ENCODE assay signal across 12 mouse cellular contexts in genomic region chr16:17743279-17743678, GRCm38 (mm10). TPM values are rescaled to one million over a fixed set of nuclear protein-coding genes. Genes with fewer than 3 reads are reported as not detected.
DNase-seq lines count a peak whose midpoint lies in the region; ATAC-seq and TF ChIP-seq lines count a peak whose summit lies in the region.
"Had no signal": no experiment of that assay in that cellular context is flagged by ENCODE, and none has a peak within 500 bp of the region (broad histone marks: within the 10 kb centered on the region; RNA-seq: fewer than 3 reads in every experiment).

No protein-coding gene starts in this region.

- no peak for TF ChIP-seq POLR2A in embryonic fibroblast, embryonic 13.5 days (IDR thresholded peaks at IDR 0.05; ENCODE audit: low read depth, low read length)

- no peaks in the 10 kb centered on the region for H3K36me3 ChIP-seq in heart, embryonic 12.5 days
- H3K36me3 ChIP-seq in lung, embryonic 14.5 days (ENCODE audit: insufficient read depth) = no peaks in the 10 kb centered on the region
- H3K36me3 ChIP-seq in hindbrain, embryonic 11.5 days (ENCODE audit: control insufficient read depth, insufficient read depth, low read length) = no peaks in the 10 kb centered on the region
- H3K36me3 ChIP-seq: midbrain, embryonic 10.5 days had no signal

- no peaks in the 10 kb centered on the region for H3K4me1 ChIP-seq in heart, embryonic 12.5 days (replicated peaks)
- H3K4me1 ChIP-seq in embryonic fibroblast, embryonic 13.5 days (ENCODE audit: control insufficient read depth, insufficient read depth, low read length) = peaks cover 7% of the 10 kb centered on the region
- H3K4me1 ChIP-seq in lung, embryonic 14.5 days (ENCODE audit: insufficient read depth) = no peaks in the 10 kb centered on the region
- no peaks in the 10 kb centered on the region for H3K4me1 ChIP-seq in hindbrain, embryonic 11.5 days (replicated peaks; ENCODE audit: control insufficient read depth, insufficient read depth, low read length)
- H3K4me1 ChIP-seq: midbrain, embryonic 10.5 days had no signal

- peak; percentile 22; the same call in 1 of the 2 replicates for TF ChIP-seq CTCF in embryonic fibroblast, embryonic 13.5 days (IDR thresholded peaks at IDR 0.05; ENCODE audit: borderline replicate concordance, insufficient read depth, low read length)
- peak; percentile 48 for TF ChIP-seq CTCF in lung, embryonic 14.5 days (IDR thresholded peaks at IDR 0.05; ENCODE audit: low read depth)

- no peaks in the 10 kb centered on the region; the same call in 1 of the 2 replicates for H3K9me3 ChIP-seq in heart, embryonic 12.5 days (replicated peaks)
- no peaks in the 10 kb centered on the region for H3K9me3 ChIP-seq in lung, embryonic 14.5 days (ENCODE audit: low read depth, low read length)
- no peaks in the 10 kb centered on the region for H3K9me3 ChIP-seq in hindbrain, embryonic 11.5 days (ENCODE audit: control insufficient read depth, low read length)
- H3K9me3 ChIP-seq: midbrain, embryonic 10.5 days had no signal

- no peak for ATAC-seq in heart, embryonic 12.5 days (ENCODE audit: insufficient number of reproducible peaks, low FRiP score)
- ATAC-seq in lung, embryonic 14.5 days (ENCODE audit: insufficient read depth) = peak; percentile 31; the same call in 1 of the 2 replicates
- no peak for ATAC-seq in hindbrain, embryonic 11.5 days (ENCODE audit: low FRiP score)
- ATAC-seq: Patski had no signal

- peak; percentile 38 for DNase-seq in heart, postnatal 4 days
- DNase-seq in 416B (ENCODE audit: low read depth) = peak; percentile 17
- peak; percentile 40 for DNase-seq in lung, embryonic 14.5 days
- DNase-seq in left cerebral cortex, adult 9 months (ENCODE audit: low spot score in 2 of 2) = no peak
- no peak for DNase-seq in hindbrain, embryonic 11.5 days (ENCODE audit: low spot score)
- no peak for DNase-seq in thymus, postnatal 14 days
- DNase-seq: thymus, adult 2 months had no signal

- WGBS in heart, embryonic 12.5 days = 45% methylated on average over 4 of the region's 4 CpGs
- WGBS in lung, embryonic 14.5 days = 44% methylated on average over 4 of the region's 4 CpGs
- WGBS in hindbrain, embryonic 11.5 days = 43% methylated on average over 4 of the region's 4 CpGs

- H3K9ac ChIP-seq in heart, embryonic 12.5 days = no peak overlapping the region
- H3K9ac ChIP-seq in lung, embryonic 14.5 days = no peak overlapping the region
- H3K9ac ChIP-seq in hindbrain, embryonic 11.5 days (ENCODE audit: low read depth, low read length) = no peak overlapping the region

- no peak overlapping the region for H3K4me2 ChIP-seq in heart, embryonic 12.5 days
- H3K4me2 ChIP-seq in lung, embryonic 14.5 days = no peak overlapping the region
- no peak overlapping the region for H3K4me2 ChIP-seq in hindbrain, embryonic 11.5 days (replicated peaks; ENCODE audit: low read depth, low read length)

- no peak overlapping the region for H3K4me3 ChIP-seq in heart, embryonic 12.5 days
- H3K4me3 ChIP-seq in embryonic fibroblast, embryonic 13.5 days (ENCODE audit: insufficient read depth, low read length) = no peak overlapping the region
- no peak overlapping the region for H3K4me3 ChIP-seq in lung, embryonic 14.5 days (ENCODE audit: low read depth, low read length)
- no peak overlapping the region for H3K4me3 ChIP-seq in hindbrain, embryonic 11.5 days (ENCODE audit: low read depth, low read length)
- H3K4me3 ChIP-seq: erythroblast, embryonic 14.5 days; midbrain, embryonic 10.5 days had no signal

- H3K27ac ChIP-seq in heart, embryonic 12.5 days (ENCODE audit: poor library complexity, severe bottlenecking) = no peak overlapping the region
- H3K27ac ChIP-seq in embryonic fibroblast, embryonic 13.5 days (ENCODE audit: insufficient read depth, low read length) = no peak overlapping the region
- H3K27ac ChIP-seq in lung, embryonic 14.5 days (ENCODE audit: low read depth) = peak overlapping the region; percentile 43; the same call in 1 of the 2 replicates
- no peak overlapping the region for H3K27ac ChIP-seq in hindbrain, embryonic 11.5 days (ENCODE audit: low read depth, low read length)
- H3K27ac ChIP-seq: midbrain, embryonic 10.5 days had no signal

- H3K27me3 ChIP-seq in heart, embryonic 12.5 days (replicated peaks) = no peaks in the 10 kb centered on the region
- H3K27me3 ChIP-seq in lung, embryonic 14.5 days (ENCODE audit: insufficient read depth, low read length) = no peaks in the 10 kb centered on the region
- H3K27me3 ChIP-seq in hindbrain, embryonic 11.5 days (ENCODE audit: control insufficient read depth, insufficient read depth, low read length) = no peaks in the 10 kb centered on the region
- H3K27me3 ChIP-seq: Patski had no signal

RNA-seq across cellular contexts. Expression of gene Med15, which starts 10.6 kb away (rescaled TPM):
- 10 to 100 TPM; 40.4 to 44.4 TPM for total RNA-seq in heart, postnatal 4 days (2021)
- polyA plus RNA-seq in heart, embryonic 12.5 days (2016; fragmentation: Nextera tagmentation; extraction: Ambion mirVana) = 36.9 and 39.9 TPM in 2 replicates
- polyA plus RNA-seq in embryonic fibroblast, embryonic 13.5 days (2011; ENCODE audit: insufficient read length, low read depth, missing spikeins) = 65.3 and 67.2 TPM in 2 replicates
- 40.8 and 46.0 TPM in 2 replicates for polyA plus RNA-seq in lung, embryonic 14.5 days (2014; fragmentation: Nextera tagmentation; extraction: Ambion mirVana)
- 34.2 and 42.8 TPM in 2 replicates for polyA plus RNA-seq in hindbrain, embryonic 11.5 days (2014; fragmentation: Nextera tagmentation; extraction: Ambion mirVana)

RNA-seq across cellular contexts. Expression of gene Klhl22, which starts 16.1 kb away (rescaled TPM):
- total RNA-seq in heart, postnatal 4 days (2021) = 10 to 100 TPM; 24.6 to 25.1 TPM
- 42.7 and 44.4 TPM in 2 replicates for polyA plus RNA-seq in heart, embryonic 12.5 days (2016; fragmentation: Nextera tagmentation; extraction: Ambion mirVana)
- 53.4 and 63.8 TPM in 2 replicates for polyA plus RNA-seq in embryonic fibroblast, embryonic 13.5 days (2011; ENCODE audit: insufficient read length, low read depth, missing spikeins)
- 67.0 and 70.7 TPM in 2 replicates for polyA plus RNA-seq in lung, embryonic 14.5 days (2014; fragmentation: Nextera tagmentation; extraction: Ambion mirVana)
- polyA plus RNA-seq in hindbrain, embryonic 11.5 days (2014; fragmentation: Nextera tagmentation; extraction: Ambion mirVana) = 44.8 and 45.0 TPM in 2 replicates

RNA-seq across cellular contexts. Expression of gene Scarf2, which starts 53.8 kb away (rescaled TPM):
- total RNA-seq in heart, postnatal 4 days (2021) = 10 to 100 TPM; 16.6 to 17.7 TPM
- polyA plus RNA-seq in heart, embryonic 12.5 days (2016; fragmentation: Nextera tagmentation; extraction: Ambion mirVana) = 15.8 and 17.4 TPM in 2 replicates
- 46.1 and 46.5 TPM in 2 replicates for polyA plus RNA-seq in embryonic fibroblast, embryonic 13.5 days (2011; ENCODE audit: insufficient read length, low read depth, missing spikeins)
- polyA plus RNA-seq in lung, embryonic 14.5 days (2014; fragmentation: Nextera tagmentation; extraction: Ambion mirVana) = 32.7 and 36.3 TPM in 2 replicates
- 6.4 and 7.2 TPM in 2 replicates for polyA plus RNA-seq in hindbrain, embryonic 11.5 days (2014; fragmentation: Nextera tagmentation; extraction: Ambion mirVana)

Comparison
In these comparisons a context has a peak if more than half of its experiments do, and no peak if none do; other contexts are left out.
1. DNase-seq: peak in heart, postnatal 4 days (single experiment), 416B (single experiment) and lung, embryonic 14.5 days (single experiment); none in left cerebral cortex, adult 9 months (0 of 2), hindbrain, embryonic 11.5 days (single experiment) and thymus, postnatal 14 days (single experiment).